Mouse (Mus musculus): Measurements from ENCODE around the gene Triobp. TPM values are rescaled to one million over a fixed set of nuclear protein-coding genes. Genes with fewer than 3 reads are reported as not detected.

Triobp gene
- polyA plus RNA-seq, 1 experiment from 2014 or later = 33.4 TPM

- H3K36me3 ChIP-seq (replicated peaks; ENCODE audit: control insufficient read depth, insufficient read depth, low read depth, low read length) = peaks cover 8% of the 10 kb centered on the region
- no peak overlapping the region for H3K4me3 ChIP-seq (ENCODE audit: low read depth, low read length)
- peaks cover 3% of the 10 kb centered on the region for H3K4me1 ChIP-seq (ENCODE audit: control insufficient read depth, insufficient read depth, low read length)
- H3K4me2 ChIP-seq (ENCODE audit: low read depth, low read length) = no peak overlapping the region
- WGBS = 88% methylated on average over 14 of the region's 14 CpGs
- no peak overlapping the region for H3K27ac ChIP-seq (replicated peaks; ENCODE audit: low read depth, low read length)
- no peak for ATAC-seq (replicated peaks; ENCODE audit: insufficient number of reproducible peaks, low FRiP score, low TSS enrichment, low read depth)
- H3K9ac ChIP-seq (replicated peaks; ENCODE audit: low read length) = no peak overlapping the region
- DNase-seq (ENCODE audit: low spot score) = no peak
- H3K9me3 ChIP-seq (replicated peaks; ENCODE audit: control insufficient read depth, low read length) = no peaks in the 10 kb centered on the region
- no peaks in the 10 kb centered on the region for H3K27me3 ChIP-seq (ENCODE audit: control insufficient read depth, insufficient read depth, low read length)
Measured at GRCm38 (mm10) chr15:78988499-78988971, 41.0 kb downstream of the Triobp start.

- H3K36me3 ChIP-seq (replicated peaks; ENCODE audit: control insufficient read depth, insufficient read depth, low read depth, low read length) = peaks cover 10% of the 10 kb centered on the region
- peaks cover 2% of the 10 kb centered on the region for H3K4me1 ChIP-seq (ENCODE audit: control insufficient read depth, insufficient read depth, low read length)
- H3K9me3 ChIP-seq (replicated peaks; ENCODE audit: control insufficient read depth, low read length) = no peaks in the 10 kb centered on the region
- no peaks in the 10 kb centered on the region for H3K27me3 ChIP-seq (ENCODE audit: control insufficient read depth, insufficient read depth, low read length)
- no peak overlapping the region for H3K9ac ChIP-seq (replicated peaks; ENCODE audit: low read length)
- H3K4me3 ChIP-seq (ENCODE audit: low read depth, low read length) = no peak overlapping the region
- H3K27ac ChIP-seq (replicated peaks; ENCODE audit: low read depth, low read length) = no peak overlapping the region
- 83% methylated on average over 14 of the region's 14 CpGs for WGBS
- no peak overlapping the region; the same call in 1 of the 2 replicates for H3K4me2 ChIP-seq (ENCODE audit: low read depth, low read length)
- no peak for ATAC-seq (replicated peaks; ENCODE audit: insufficient number of reproducible peaks, low FRiP score, low TSS enrichment, low read depth)
- DNase-seq (ENCODE audit: low spot score) = no peak
Measured at GRCm38 (mm10) chr15:78989152-78990092, 41.9 kb downstream of the Triobp start.

DNA sequence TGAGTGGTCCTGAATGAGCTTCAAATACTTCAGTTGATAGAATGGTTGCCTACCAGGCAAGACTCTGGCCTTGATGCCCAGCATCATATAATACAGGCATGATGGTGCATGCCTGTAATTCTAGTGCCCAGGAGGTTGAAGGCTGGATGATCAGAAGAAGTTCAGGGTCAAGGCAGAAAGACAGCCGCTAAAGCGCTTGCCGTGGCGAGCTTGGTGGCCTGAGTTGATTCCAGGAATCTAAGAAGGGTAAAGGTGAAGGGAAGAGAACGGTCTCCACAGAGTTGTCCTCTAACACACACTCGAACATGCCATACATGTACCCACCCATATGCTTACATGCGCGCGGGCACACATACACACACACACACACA, 42.6 kb downstream of the Triobp start:
- Histone ChIP-seq H3K4me1 (ENCODE audit: control insufficient read depth, insufficient read depth, low read length) (no peaks in the 10 kb centered on the region; the same call in 1 of the 2 replicates), H3K4me3 (ENCODE audit: low read depth, low read length) (no peak overlapping the region), H3K36me3 (replicated peaks; ENCODE audit: control insufficient read depth, insufficient read depth, low read depth, low read length) (peaks cover 13% of the 10 kb centered on the region), H3K27me3 (ENCODE audit: control insufficient read depth, insufficient read depth, low read length) (no peaks in the 10 kb centered on the region), H3K9ac (replicated peaks; ENCODE audit: low read length) (no peak overlapping the region), H3K9me3 (replicated peaks; ENCODE audit: control insufficient read depth, low read length) (no peaks in the 10 kb centered on the region), H3K4me2 (ENCODE audit: low read depth, low read length) (no peak overlapping the region), H3K27ac (replicated peaks; ENCODE audit: low read depth, low read length) (no peak overlapping the region)
- ATAC-seq (replicated peaks; ENCODE audit: insufficient number of reproducible peaks, low FRiP score, low TSS enrichment, low read depth) (no peak), DNase-seq (ENCODE audit: low spot score) (no peak)
- WGBS = 94% methylated on average over 9 of the region's 9 CpGs

- Histone ChIP-seq H3K4me2 (ENCODE audit: low read depth, low read length) (no peak overlapping the region), H3K4me1 (ENCODE audit: control insufficient read depth, insufficient read depth, low read length) (no peaks in the 10 kb centered on the region; the same call in 1 of the 2 replicates), H3K4me3 (ENCODE audit: low read depth, low read length) (no peak overlapping the region), H3K27me3 (ENCODE audit: control insufficient read depth, insufficient read depth, low read length) (no peaks in the 10 kb centered on the region), H3K36me3 (replicated peaks; ENCODE audit: control insufficient read depth, insufficient read depth, low read depth, low read length) (peaks cover 14% of the 10 kb centered on the region), H3K27ac (replicated peaks; ENCODE audit: low read depth, low read length) (no peak overlapping the region), H3K9ac (replicated peaks; ENCODE audit: low read length) (no peak overlapping the region), H3K9me3 (replicated peaks; ENCODE audit: control insufficient read depth, low read length) (no peaks in the 10 kb centered on the region)
- no peak for ATAC-seq (replicated peaks; ENCODE audit: insufficient number of reproducible peaks, low FRiP score, low TSS enrichment, low read depth)
- WGBS = 93% methylated on average over 25 of the region's 25 CpGs
- DNase-seq (ENCODE audit: low spot score) = no peak
Measured at GRCm38 (mm10) chr15:78990970-78991525, 43.5 kb downstream of the Triobp start.

DNA sequence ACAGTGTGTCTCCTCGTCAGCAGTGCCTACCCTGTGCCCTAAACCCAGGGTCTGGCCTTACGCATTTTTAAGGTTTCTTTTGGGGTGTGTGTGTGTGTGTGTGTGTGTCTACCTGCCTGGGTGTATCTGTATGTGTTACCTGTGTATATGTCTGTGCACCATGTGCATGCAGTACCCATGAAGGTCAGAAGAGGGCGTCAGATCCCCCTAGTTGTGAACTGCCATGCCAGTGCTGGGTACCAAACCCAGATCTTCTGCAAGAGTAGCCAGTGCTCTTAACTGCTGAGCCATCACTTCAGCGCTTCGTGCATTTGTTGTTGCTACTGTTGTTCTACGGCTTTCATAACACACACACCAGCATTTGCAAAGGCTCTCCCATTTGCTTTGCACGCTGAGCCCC, 44.7 kb downstream of the Triobp start:
- H3K9me3 ChIP-seq (replicated peaks; ENCODE audit: control insufficient read depth, low read length) = no peaks in the 10 kb centered on the region
- H3K9ac ChIP-seq (replicated peaks; ENCODE audit: low read length) = no peak overlapping the region
- H3K27ac ChIP-seq (replicated peaks; ENCODE audit: low read depth, low read length) = no peak overlapping the region
- ATAC-seq (replicated peaks; ENCODE audit: insufficient number of reproducible peaks, low FRiP score, low TSS enrichment, low read depth) (no peak), DNase-seq (ENCODE audit: low spot score) (no peak)
- no peaks in the 10 kb centered on the region; the same call in 1 of the 2 replicates for H3K4me1 ChIP-seq (ENCODE audit: control insufficient read depth, insufficient read depth, low read length)
- no peak overlapping the region for H3K4me3 ChIP-seq (ENCODE audit: low read depth, low read length)
- H3K27me3 ChIP-seq (ENCODE audit: control insufficient read depth, insufficient read depth, low read length) = no peaks in the 10 kb centered on the region
- H3K36me3 ChIP-seq (replicated peaks; ENCODE audit: control insufficient read depth, insufficient read depth, low read depth, low read length) = peaks cover 14% of the 10 kb centered on the region
- H3K4me2 ChIP-seq (ENCODE audit: low read depth, low read length) = no peak overlapping the region
- 92% methylated on average over 7 of the region's 7 CpGs for WGBS

DNA sequence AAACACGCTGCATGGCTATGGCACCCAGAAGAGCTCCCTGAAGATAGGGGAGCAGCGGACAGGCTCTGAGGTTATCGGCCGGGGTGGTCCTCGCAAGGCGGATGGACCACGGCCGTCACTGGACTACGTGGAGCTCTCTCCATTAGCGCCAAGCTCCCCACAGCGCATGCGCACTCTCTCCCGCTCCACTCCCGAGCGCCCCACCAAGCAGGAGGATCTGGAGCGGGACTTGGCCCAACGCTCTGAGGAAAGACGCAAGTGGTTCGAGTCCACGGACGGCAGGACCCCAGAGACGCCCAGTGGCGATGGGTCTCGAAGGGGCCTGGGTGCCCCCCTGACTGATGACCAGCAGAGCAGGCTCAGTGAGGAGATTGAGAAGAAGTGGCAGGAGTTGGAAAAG, 45.4 kb downstream of the Triobp start:
- no peak overlapping the region for H3K9ac ChIP-seq (replicated peaks; ENCODE audit: low read length)
- H3K4me3 ChIP-seq (ENCODE audit: low read depth, low read length) = no peak overlapping the region
- H3K36me3 ChIP-seq (replicated peaks; ENCODE audit: control insufficient read depth, insufficient read depth, low read depth, low read length) = peaks cover 14% of the 10 kb centered on the region
- no peak overlapping the region for H3K4me2 ChIP-seq (ENCODE audit: low read depth, low read length)
- H3K4me1 ChIP-seq (ENCODE audit: control insufficient read depth, insufficient read depth, low read length) = no peaks in the 10 kb centered on the region
- DNase-seq (ENCODE audit: low spot score) (no peak), ATAC-seq (replicated peaks; ENCODE audit: insufficient number of reproducible peaks, low FRiP score, low TSS enrichment, low read depth) (no peak)
- no peak overlapping the region for H3K27ac ChIP-seq (replicated peaks; ENCODE audit: low read depth, low read length)
- WGBS = 93% methylated on average over 24 of the region's 24 CpGs
- H3K27me3 ChIP-seq (ENCODE audit: control insufficient read depth, insufficient read depth, low read length) = no peaks in the 10 kb centered on the region
- H3K9me3 ChIP-seq (replicated peaks; ENCODE audit: control insufficient read depth, low read length) = no peaks in the 10 kb centered on the region

DNA sequence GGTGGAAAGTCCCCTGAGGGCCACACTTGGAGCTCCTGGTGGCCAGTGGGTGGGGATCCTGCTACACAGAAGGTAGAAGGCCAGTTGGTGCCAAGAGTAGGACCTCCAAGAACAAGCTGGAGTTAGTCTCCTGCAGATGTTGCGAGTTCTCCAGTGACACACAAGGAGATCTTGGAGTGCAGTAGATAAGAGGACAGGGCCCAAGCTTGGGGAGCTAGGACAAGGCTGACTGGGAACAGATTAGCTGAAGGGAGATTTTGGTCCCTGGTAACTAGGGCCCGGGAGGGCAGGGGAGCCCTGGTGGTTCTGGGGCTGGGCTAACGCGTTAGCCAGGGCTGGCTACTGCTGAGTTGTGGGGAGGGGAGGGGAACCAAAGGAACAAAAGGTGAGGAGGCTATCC, 48.4 kb downstream of the Triobp start:
- no peak for ATAC-seq (replicated peaks; ENCODE audit: insufficient number of reproducible peaks, low FRiP score, low TSS enrichment, low read depth)

GRCm38 (mm10) chr15:78996663-78997062, 49.1 kb downstream of the Triobp start:
- H3K4me1 ChIP-seq (ENCODE audit: control insufficient read depth, insufficient read depth, low read length) = no peaks in the 10 kb centered on the region
- no peak overlapping the region for H3K9ac ChIP-seq (replicated peaks; ENCODE audit: low read length)
- no peaks in the 10 kb centered on the region for H3K9me3 ChIP-seq (replicated peaks; ENCODE audit: control insufficient read depth, low read length)
- DNase-seq (ENCODE audit: low spot score) = no peak
- no peak overlapping the region for H3K4me3 ChIP-seq (ENCODE audit: low read depth, low read length)
- no peak for ATAC-seq (replicated peaks; ENCODE audit: insufficient number of reproducible peaks, low FRiP score, low TSS enrichment, low read depth)
- WGBS = 83% methylated on average over 3 of the region's 3 CpGs
- H3K36me3 ChIP-seq (replicated peaks; ENCODE audit: control insufficient read depth, insufficient read depth, low read depth, low read length) = peaks cover 15% of the 10 kb centered on the region
- H3K27ac ChIP-seq (replicated peaks; ENCODE audit: low read depth, low read length) = no peak overlapping the region
- no peaks in the 10 kb centered on the region for H3K27me3 ChIP-seq (ENCODE audit: control insufficient read depth, insufficient read depth, low read length)
- no peak overlapping the region for H3K4me2 ChIP-seq (ENCODE audit: low read depth, low read length)

More for the DNA sequence above, 48.4 kb downstream of the Triobp start:
- Histone ChIP-seq H3K4me2 (ENCODE audit: low read depth, low read length) (no peak overlapping the region), H3K4me3 (ENCODE audit: low read depth, low read length) (no peak overlapping the region), H3K4me1 (ENCODE audit: control insufficient read depth, insufficient read depth, low read length) (no peaks in the 10 kb centered on the region), H3K9me3 (replicated peaks; ENCODE audit: control insufficient read depth, low read length) (no peaks in the 10 kb centered on the region), H3K9ac (replicated peaks; ENCODE audit: low read length) (no peak overlapping the region), H3K27me3 (ENCODE audit: control insufficient read depth, insufficient read depth, low read length) (no peaks in the 10 kb centered on the region), H3K36me3 (replicated peaks; ENCODE audit: control insufficient read depth, insufficient read depth, low read depth, low read length) (peaks cover 14% of the 10 kb centered on the region), H3K27ac (replicated peaks; ENCODE audit: low read depth, low read length) (no peak overlapping the region)
- 95% methylated on average over 4 of the region's 4 CpGs for WGBS
- no peak for DNase-seq (ENCODE audit: low spot score)

Measured in embryonic facial prominence, embryonic 11.5 days (tissue).